In genomic region chr4:97868307-97868937, GRCm38 (mm10) we compare ENCODE assay signal across 8 mouse cellular contexts.
DNase-seq lines count a peak whose midpoint lies in the region; ATAC-seq and TF ChIP-seq lines count a peak whose summit lies in the region.

No protein-coding gene starts in this region.

- TF ChIP-seq CTCF in layer of hippocampus, adult 2 months (conservative IDR thresholded peaks at IDR 0.05) = no peak
- no peak for TF ChIP-seq CTCF in lung, embryonic 14.5 days (IDR thresholded peaks at IDR 0.05; ENCODE audit: low read depth)

- H3K4me1 ChIP-seq in heart, embryonic 12.5 days (replicated peaks) = peaks cover 49% of the 10 kb centered on the region
- peaks cover 27% of the 10 kb centered on the region; the same call in 1 of the 2 replicates for H3K4me1 ChIP-seq in kidney, embryonic 15.5 days
- peaks cover 35% of the 10 kb centered on the region for H3K4me1 ChIP-seq in lung, embryonic 14.5 days (ENCODE audit: insufficient read depth)

- no peak for ATAC-seq in heart, embryonic 12.5 days (ENCODE audit: insufficient number of reproducible peaks, low FRiP score)
- peak; percentile 31 for ATAC-seq in kidney, embryonic 15.5 days (replicated peaks; ENCODE audit: low FRiP score)
- peak; percentile 57 for ATAC-seq in lung, embryonic 14.5 days (ENCODE audit: insufficient read depth)

- H3K4me2 ChIP-seq in heart, embryonic 12.5 days = peak overlapping the region; percentile 46
- peak overlapping the region; percentile 50 for H3K4me2 ChIP-seq in kidney, embryonic 15.5 days
- peak overlapping the region; percentile 66 for H3K4me2 ChIP-seq in lung, embryonic 14.5 days

- no peak for DNase-seq in layer of hippocampus, adult 2 months (ENCODE audit: low spot score in 2 of 2)
- DNase-seq in layer of hippocampus, adult 18-20 months (ENCODE audit: low spot score in 2 of 2) = no peak
- DNase-seq in cerebellum, postnatal 10 days = peak; percentile 55 to 66
- DNase-seq in lung, embryonic 14.5 days = peak; percentile 83
- DNase-seq in telencephalon, adult 2 months (ENCODE audit: low read depth, low spot score) = peak; percentile 17
- no peak for DNase-seq in spleen, adult 18-20 months

- peak overlapping the region; percentile 95 for H3K27ac ChIP-seq in layer of hippocampus, adult 2 months
- H3K27ac ChIP-seq in heart, embryonic 12.5 days (ENCODE audit: poor library complexity, severe bottlenecking) = peak overlapping the region; percentile 92
- peak overlapping the region; percentile 90 for H3K27ac ChIP-seq in kidney, embryonic 15.5 days
- peak overlapping the region; percentile 98 for H3K27ac ChIP-seq in lung, embryonic 14.5 days (ENCODE audit: low read depth)

- H3K36me3 ChIP-seq in heart, embryonic 12.5 days = no peaks in the 10 kb centered on the region
- no peaks in the 10 kb centered on the region for H3K36me3 ChIP-seq in kidney, embryonic 15.5 days
- H3K36me3 ChIP-seq in lung, embryonic 14.5 days (ENCODE audit: insufficient read depth) = no peaks in the 10 kb centered on the region

- no peaks in the 10 kb centered on the region for H3K9me3 ChIP-seq in heart, embryonic 12.5 days (replicated peaks)
- H3K9me3 ChIP-seq in kidney, embryonic 15.5 days (replicated peaks) = no peaks in the 10 kb centered on the region
- H3K9me3 ChIP-seq in lung, embryonic 14.5 days (ENCODE audit: low read depth, low read length) = no peaks in the 10 kb centered on the region

- H3K27me3 ChIP-seq in heart, embryonic 12.5 days (replicated peaks) = no peaks in the 10 kb centered on the region
- H3K27me3 ChIP-seq in kidney, embryonic 15.5 days = no peaks in the 10 kb centered on the region
- H3K27me3 ChIP-seq in lung, embryonic 14.5 days (ENCODE audit: insufficient read depth, low read length) = no peaks in the 10 kb centered on the region

- H3K9ac ChIP-seq in heart, embryonic 12.5 days = peak overlapping the region; percentile 47; the same call in 1 of the 2 replicates
- no peak overlapping the region for H3K9ac ChIP-seq in kidney, embryonic 15.5 days
- peak overlapping the region; percentile 52 for H3K9ac ChIP-seq in lung, embryonic 14.5 days

- H3K4me3 ChIP-seq in layer of hippocampus, adult 2 months = peak overlapping the region; percentile 65
- H3K4me3 ChIP-seq in heart, embryonic 12.5 days = peak overlapping the region; percentile 26; the same call in 1 of the 2 replicates
- peak overlapping the region; percentile 34 for H3K4me3 ChIP-seq in kidney, embryonic 15.5 days (replicated peaks)
- H3K4me3 ChIP-seq in lung, embryonic 14.5 days (ENCODE audit: low read depth, low read length) = peak overlapping the region; percentile 36

- WGBS in heart, embryonic 12.5 days = 58% methylated on average over 10 of the region's 10 CpGs
- 43% methylated on average over 10 of the region's 10 CpGs for WGBS in kidney, embryonic 15.5 days
- WGBS in lung, embryonic 14.5 days = 31% methylated on average over 10 of the region's 10 CpGs

Comparison
In these comparisons a context has a peak if more than half of its experiments do, and no peak if none do; other contexts are left out.
1. DNase-seq: peak in cerebellum, postnatal 10 days (2 of 2), lung, embryonic 14.5 days (single experiment) and telencephalon, adult 2 months (single experiment); none in layer of hippocampus, adult 2 months (0 of 2), layer of hippocampus, adult 18-20 months (0 of 2) and spleen, adult 18-20 months (0 of 2).
2. Peak in every context shown above with its lines, with median percentiles within 50 percentile points of each other: H3K27ac ChIP-seq, H3K4me3 ChIP-seq and H3K4me2 ChIP-seq.